Mouse (Mus musculus) small intestine, adult 2 months (tissue): ENCODE data around the gene Ptgfrn. TPM values are rescaled to one million over a fixed set of nuclear protein-coding genes. Genes with fewer than 3 reads are reported as not detected.

Experiments
- H3K27ac ChIP-seq: fragments of 200-500 bp; 2 replicates; pipeline ENCODE4 v1.5.1; 2012; ENCODE audit warnings: low read depth, low read length, control low read depth, inconsistent platforms; ENCODE audit not compliant: insufficient read depth
- H3K27me3 ChIP-seq: fragments of 200-500 bp; 2 replicates; pipeline ENCODE4 v1.6.1; 2012; ENCODE audit warnings: mild to moderate bottlenecking, moderate library complexity, low read length, inconsistent platforms; ENCODE audit not compliant: control insufficient read depth, insufficient read depth
- H3K36me3 ChIP-seq: fragments of 200-500 bp; 2 replicates; pipeline ENCODE4 v1.6.1; 2012; ENCODE audit warnings: mild to moderate bottlenecking, low read length, control low read depth, inconsistent platforms; ENCODE audit not compliant: control insufficient read depth, insufficient read depth
- H3K4me1 ChIP-seq: fragments of 200-500 bp; 2 replicates; pipeline ENCODE4 v1.6.1; 2012; ENCODE audit warnings: low read length, inconsistent platforms, mixed read lengths; ENCODE audit not compliant: control insufficient read depth, insufficient read depth, insufficient read length
- H3K4me3 ChIP-seq: fragments of 200-500 bp; 2 replicates; pipeline ENCODE4 v1.5.1; 2012; ENCODE audit warnings: low read depth, mild to moderate bottlenecking, control low read depth, inconsistent platforms, low read length, moderate library complexity
- CTCF ChIP-seq: fragments of 200-500 bp; IDR thresholded peaks from 2 replicates; pipeline ENCODE4 v1.5.1; 2012; ENCODE audit warnings: low read depth, mild to moderate bottlenecking, control low read depth, inconsistent platforms, low read length, moderate library complexity, mixed read lengths; ENCODE audit not compliant: insufficient replicate concordance, insufficient read length; ENCODE audit errors: extremely low read depth
- POLR2A ChIP-seq: fragments of 200-500 bp; IDR thresholded peaks from 2 replicates; pipeline ENCODE4 v1.6.1; 2012; ENCODE audit warnings: low read depth, mild to moderate bottlenecking, control low read depth, inconsistent platforms, low read length, moderate library complexity
- WGBS: fragments of 180-500 bp; shearing (Covaris S2); methylation state at CpG from one replicate; pipeline ENCODE4 v1.1.7; 2018; 5-methylcytosine and 5-hydroxymethylcytosine counted together
- polyA plus RNA-seq: library from polyadenylated mRNA; depleted of rRNA; stranded (reverse); fragments of >200 nt; gene quantifications from 2 replicates; pipeline ENCODE4 v1.2.3, GENCODE M21; 2012

Ptgfrn gene
- polyA plus RNA-seq, 1 experiment: 26.2 TPM

- TF ChIP-seq CTCF: no peak
- TF ChIP-seq POLR2A: no peak
- H3K36me3 ChIP-seq: no peaks in the 10 kb centered on the region
- WGBS: 74% methylated on average over 25 of the region's 25 CpGs
- no peaks in the 10 kb centered on the region for H3K27me3 ChIP-seq
- H3K4me3 ChIP-seq: no peak overlapping the region
- H3K4me1 ChIP-seq: peaks cover 8% of the 10 kb centered on the region; the same call in 1 of the 2 replicates
- no peak overlapping the region for H3K27ac ChIP-seq
These were observed 6.6 kb upstream of the Ptgfrn start for GRCm38 (mm10) chr3:101116431-101117385.

GRCm38 (mm10) chr3:101112518-101112894 is 2.4 kb upstream of the Ptgfrn start:
- Histone ChIP-seq H3K27me3 (no peaks in the 10 kb centered on the region), H3K27ac (peak overlapping the region; percentile 97), H3K36me3 (no peaks in the 10 kb centered on the region), H3K4me1 (peaks cover 24% of the 10 kb centered on the region; the same call in 1 of the 2 replicates), H3K4me3 (no peak overlapping the region)
- 34% methylated on average over 5 of the region's 5 CpGs for WGBS
- TF ChIP-seq CTCF (no peak), POLR2A (no peak)

- H3K27ac ChIP-seq: peak overlapping the region; percentile 97
- H3K36me3 ChIP-seq: no peaks in the 10 kb centered on the region
- H3K27me3 ChIP-seq: no peaks in the 10 kb centered on the region
- TF ChIP-seq POLR2A: no peak
- TF ChIP-seq CTCF: no peak
- H3K4me3 ChIP-seq: no peak overlapping the region
- 24% methylated on average over 7 of the region's 7 CpGs for WGBS
- H3K4me1 ChIP-seq: peaks cover 24% of the 10 kb centered on the region; the same call in 1 of the 2 replicates
These were observed 1.9 kb upstream of the Ptgfrn start for GRCm38 (mm10) chr3:101111848-101112517.

GRCm38 (mm10) chr3:101111321-101111720 is 1.2 kb upstream of the Ptgfrn start:
- H3K27me3 ChIP-seq: no peaks in the 10 kb centered on the region
- no peak for TF ChIP-seq POLR2A
- TF ChIP-seq CTCF: no peak
- H3K27ac ChIP-seq: peak overlapping the region; percentile 97
- no peak overlapping the region for H3K4me3 ChIP-seq
- peaks cover 24% of the 10 kb centered on the region; the same call in 1 of the 2 replicates for H3K4me1 ChIP-seq
- 74% methylated on average over 10 of the region's 10 CpGs for WGBS
- no peaks in the 10 kb centered on the region for H3K36me3 ChIP-seq

- peak overlapping the region; percentile 98 for H3K4me3 ChIP-seq
- peak overlapping the region; percentile 98 for H3K27ac ChIP-seq
These were observed 693 bp upstream of the Ptgfrn start for GRCm38 (mm10) chr3:101110838-101111103.

GRCm38 (mm10) chr3:101109558-101110021 is 488 bp downstream of the Ptgfrn start:
- Histone ChIP-seq H3K27ac (peak overlapping the region; percentile 98), H3K4me1 (peaks cover 29% of the 10 kb centered on the region), H3K36me3 (no peaks in the 10 kb centered on the region), H3K27me3 (no peaks in the 10 kb centered on the region), H3K4me3 (peak overlapping the region; percentile 98)
- TF ChIP-seq POLR2A (no peak), CTCF (no peak)
- WGBS: under 1% methylated on average over 43 of the region's 47 CpGs

More at GRCm38 (mm10) chr3:101110838-101111103, 693 bp upstream of the Ptgfrn start:
- Histone ChIP-seq H3K27me3 (no peaks in the 10 kb centered on the region), H3K4me1 (peaks cover 24% of the 10 kb centered on the region; the same call in 1 of the 2 replicates), H3K36me3 (no peaks in the 10 kb centered on the region)
- no peak for TF ChIP-seq POLR2A
- no peak for TF ChIP-seq CTCF

GRCm38 (mm10) chr3:101108848-101109247 is 1.2 kb downstream of the Ptgfrn start:
- Histone ChIP-seq H3K36me3 (no peaks in the 10 kb centered on the region), H3K27me3 (no peaks in the 10 kb centered on the region), H3K4me1 (peaks cover 29% of the 10 kb centered on the region), H3K27ac (no peak overlapping the region; the same call in 1 of the 2 replicates), H3K4me3 (peak overlapping the region; percentile 40)
- TF ChIP-seq CTCF (no peak), POLR2A (no peak)
- 41% methylated on average over 5 of the region's 5 CpGs for WGBS
